Mouse (Mus musculus): ENCODE data around the gene Hoxa3. TPM values are rescaled to one million over a fixed set of nuclear protein-coding genes. Genes with fewer than 3 reads are reported as not detected.
A peak's percentile ranks its signal among the peaks of the same experiment; 100 is the strongest.

Hoxa3 gene
- polyA plus RNA-seq, 1 experiment from 2014 or later = 0.11 TPM

MicroRNAs within 50 kb of the gene (microRNA counts, 519-probe panel; counts per million panel counts)
- not detected for microRNA mmu-miR-196b

Small RNA genes within 50 kb of the gene (microRNA-seq; reads per million reads assigned to microRNA genes)
- 9.3 reads per million, percentile 29 among the genes with 10 or more reads in this experiment for gene Mir196b

Other genes with a start within 250 kb of the Hoxa3 start
- 8.5 and 10.0 TPM in 2 replicates for gene Skap2, start 200.8 kb downstream of the Hoxa3 start, polyA plus RNA-seq (2014; fragmentation: Nextera tagmentation; extraction: Ambion mirVana)
- 0.53 and 0.63 TPM in 2 replicates for gene Hoxa1, start 55.0 kb downstream of the Hoxa3 start, polyA plus RNA-seq (2014; fragmentation: Nextera tagmentation; extraction: Ambion mirVana)
- 0.14 and 0.26 TPM in 2 replicates for gene Hoxa2, start 48.5 kb downstream of the Hoxa3 start, polyA plus RNA-seq (2014; fragmentation: Nextera tagmentation; extraction: Ambion mirVana)
- gene 5730596B20Rik, start 35.8 kb downstream of the Hoxa3 start, polyA plus RNA-seq (2014; fragmentation: Nextera tagmentation; extraction: Ambion mirVana) = not detected in 2 replicates
- gene Hoxa4, start 21.6 kb downstream of the Hoxa3 start, polyA plus RNA-seq (2014; fragmentation: Nextera tagmentation; extraction: Ambion mirVana) = not detected in 2 replicates
- not detected in 2 replicates for gene Hoxa5, start 8.7 kb downstream of the Hoxa3 start, polyA plus RNA-seq (2014; fragmentation: Nextera tagmentation; extraction: Ambion mirVana)
- not detected in 2 replicates for gene Hoxa6, start 4.6 kb downstream of the Hoxa3 start, polyA plus RNA-seq (2014; fragmentation: Nextera tagmentation; extraction: Ambion mirVana)
- not detected in 2 replicates for gene Gm28308, start within 50 bp of the Hoxa3 start, polyA plus RNA-seq (2014; fragmentation: Nextera tagmentation; extraction: Ambion mirVana)
- gene Hoxa7, start 8.5 kb upstream of the Hoxa3 start, polyA plus RNA-seq (2014; fragmentation: Nextera tagmentation; extraction: Ambion mirVana) = 0.14 TPM in 1 of 2 replicates, not detected in the other
- not detected in 2 replicates for gene Hoxa9, start 17.8 kb upstream of the Hoxa3 start, polyA plus RNA-seq (2014; fragmentation: Nextera tagmentation; extraction: Ambion mirVana)
- gene Hoxa10, start 27.5 kb upstream of the Hoxa3 start, polyA plus RNA-seq (2014; fragmentation: Nextera tagmentation; extraction: Ambion mirVana) = not detected in 2 replicates
- not detected in 2 replicates for gene Hoxa11, start 32.5 kb upstream of the Hoxa3 start, polyA plus RNA-seq (2014; fragmentation: Nextera tagmentation; extraction: Ambion mirVana)
- gene Hoxa13, start 47.5 kb upstream of the Hoxa3 start, polyA plus RNA-seq (2014; fragmentation: Nextera tagmentation; extraction: Ambion mirVana) = not detected in 2 replicates
- 0.23 and 0.30 TPM in 2 replicates for gene Evx1, start 100.2 kb upstream of the Hoxa3 start, polyA plus RNA-seq (2014; fragmentation: Nextera tagmentation; extraction: Ambion mirVana)

Data from midbrain, embryonic 11.5 days (tissue).